8 mouse cellular contexts compared by ENCODE assay signal in the genomic region with DNA sequence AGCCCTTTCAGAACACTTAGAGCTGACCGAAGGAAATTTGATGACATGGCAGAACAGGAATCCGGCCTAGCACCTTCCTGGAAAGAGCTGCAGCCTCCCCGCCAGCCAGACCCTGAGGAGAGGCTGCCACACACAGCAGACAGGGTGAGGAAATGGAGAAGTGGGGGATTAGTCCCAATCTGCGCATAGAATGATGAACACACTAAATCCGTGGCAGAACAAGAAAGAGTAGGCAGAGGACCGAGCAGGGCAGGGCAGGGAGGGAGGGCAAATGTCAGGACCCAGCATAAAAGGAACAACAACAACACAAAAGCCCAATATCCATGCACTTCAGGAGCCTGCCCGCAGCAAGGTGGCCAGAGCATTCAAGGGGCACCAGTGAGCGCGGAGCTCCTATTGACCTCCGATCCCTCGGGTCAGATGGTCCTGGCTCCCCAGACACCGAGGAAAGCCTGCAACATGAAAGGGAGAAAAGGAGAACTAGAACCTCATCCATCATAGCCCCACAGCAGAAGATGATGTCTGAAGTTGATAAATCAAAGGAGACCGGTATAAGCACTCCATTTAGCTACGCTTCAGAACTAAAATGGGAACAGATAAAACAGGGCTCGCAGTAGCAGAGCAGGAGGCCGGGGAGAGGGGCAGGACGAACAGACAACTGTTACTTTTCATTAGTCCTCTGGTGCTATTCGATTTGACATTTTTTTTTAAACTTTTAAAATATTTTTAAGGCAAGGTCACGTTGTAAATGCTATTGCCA.
A peak's percentile ranks its signal among the peaks of the same experiment; 100 is the strongest.
DNase-seq lines count a peak whose midpoint lies in the region; ATAC-seq lines count a peak whose summit lies in the region.

No protein-coding gene starts in this region.

- WGBS in heart, embryonic 11.5 days (ENCODE audit: insufficient replicate concordance), result 20% methylated on average over 19 of the region's 19 CpGs
- 10% methylated on average over 19 of the region's 19 CpGs for WGBS in hindbrain, embryonic 13.5 days

- no peaks in the 10 kb centered on the region for H3K27me3 ChIP-seq in heart, embryonic 11.5 days (ENCODE audit: control insufficient read depth, insufficient read depth, low read length)
- peaks cover 22% of the 10 kb centered on the region; the same call in 1 of the 2 replicates for H3K27me3 ChIP-seq in hindbrain, embryonic 13.5 days

- no peaks in the 10 kb centered on the region for H3K36me3 ChIP-seq in heart, embryonic 11.5 days (ENCODE audit: control insufficient read depth, insufficient read depth, low read length)
- no peaks in the 10 kb centered on the region for H3K36me3 ChIP-seq in hindbrain, embryonic 13.5 days

- intact Hi-C loops in left cerebral cortex, postnatal 36 days (cut with DNase I), result no loop called here

- no peaks in the 10 kb centered on the region; the same call in 1 of the 2 replicates for H3K9me3 ChIP-seq in heart, embryonic 11.5 days (replicated peaks; ENCODE audit: control insufficient read depth, low read length)
- 0 out of 2 replicates have a peak, but pooled peaks cover 4% of the 10 kb centered on the region for H3K9me3 ChIP-seq in hindbrain, embryonic 13.5 days

- peak overlapping the region; percentile 52 for H3K4me2 ChIP-seq in heart, embryonic 11.5 days
- H3K4me2 ChIP-seq in hindbrain, embryonic 13.5 days, result no peak overlapping the region; the same call in 1 of the 2 replicates

- no peak for DNase-seq in heart, adult 11 months
- peak; percentile 23 for DNase-seq in adrenal gland, adult 8-10 months
- peak; percentile 38 to 48 for DNase-seq in lung, postnatal 4 days
- DNase-seq in spleen, adult 18-20 months, result no peak
- no peak for DNase-seq in left cerebral cortex, postnatal 36 days (ENCODE audit: low spot score in 2 of 2)
- DNase-seq in MN1 (ENCODE audit: low spot score), result no peak

- ATAC-seq in heart, embryonic 11.5 days (replicated peaks; ENCODE audit: insufficient number of reproducible peaks, low FRiP score, low TSS enrichment), result no peak; the same call in 1 of the 2 replicates
- ATAC-seq in hindbrain, embryonic 13.5 days (ENCODE audit: low FRiP score), result no peak

- peak overlapping the region; percentile 44 for H3K9ac ChIP-seq in heart, embryonic 11.5 days (ENCODE audit: low read depth, low read length)
- H3K9ac ChIP-seq in hindbrain, embryonic 13.5 days, result no peak overlapping the region

- H3K4me3 ChIP-seq in heart, embryonic 11.5 days (ENCODE audit: low read depth, low read length), result no peak overlapping the region
- H3K4me3 ChIP-seq in hindbrain, embryonic 13.5 days, result no peak overlapping the region

- H3K4me1 ChIP-seq in heart, embryonic 11.5 days (ENCODE audit: control insufficient read depth, insufficient read depth, low read length), result peaks cover 29% of the 10 kb centered on the region
- peaks cover 15% of the 10 kb centered on the region for H3K4me1 ChIP-seq in hindbrain, embryonic 13.5 days (replicated peaks)

- H3K27ac ChIP-seq in heart, embryonic 11.5 days (ENCODE audit: low read depth, low read length), result peak overlapping the region; percentile 64
- H3K27ac ChIP-seq in hindbrain, embryonic 13.5 days, result peak overlapping the region; percentile 30; the same call in 1 of the 2 replicates

Comparison
In these comparisons a context has a peak if more than half of its experiments do, and no peak if none do; other contexts are left out.
1. DNase-seq: peak in adrenal gland, adult 8-10 months (single experiment) and lung, postnatal 4 days (2 of 2); none in heart, adult 11 months (single experiment), spleen, adult 18-20 months (0 of 2), left cerebral cortex, postnatal 36 days (0 of 2) and MN1 (single experiment).